ENCODE assay signal across 11 mouse cellular contexts in the genomic region with DNA sequence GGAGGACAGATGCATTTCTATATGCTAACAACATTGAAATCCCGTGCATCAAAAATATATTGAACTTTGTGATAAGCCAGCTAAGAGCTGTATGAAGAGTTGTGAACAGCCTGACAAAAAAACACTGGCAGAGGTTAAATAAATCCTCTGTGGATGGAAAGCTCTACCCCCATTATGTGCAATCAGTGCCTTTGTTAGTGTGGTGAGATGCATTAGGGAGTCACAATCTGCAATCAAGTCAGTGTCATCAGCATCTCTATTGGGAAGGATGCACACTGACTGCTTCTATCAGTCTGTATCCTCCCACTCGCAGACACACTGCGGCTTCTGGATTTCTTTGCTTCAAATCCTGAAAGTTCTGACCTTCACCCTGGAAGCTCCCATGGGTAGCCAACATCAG.
"Had no signal": no experiment of that assay in that cellular context is flagged by ENCODE, and none has a peak within 500 bp of the region (broad histone marks: within the 10 kb centered on the region; RNA-seq: fewer than 3 reads in every experiment).

No protein-coding gene starts in this region.

- H3K9ac ChIP-seq: limb, embryonic 12.5 days; liver, embryonic 13.5 days; liver, postnatal 0 days; lung, embryonic 15.5 days; midbrain, embryonic 12.5 days; stomach, embryonic 15.5 days had no signal

- H3K4me2 ChIP-seq: limb, embryonic 12.5 days; liver, embryonic 13.5 days; lung, embryonic 15.5 days; midbrain, embryonic 12.5 days; stomach, embryonic 15.5 days had no signal

- H3K27ac ChIP-seq: limb, embryonic 12.5 days; liver, embryonic 13.5 days; lung, embryonic 15.5 days; midbrain, embryonic 12.5 days; stomach, embryonic 15.5 days had no signal

- H3K9me3 ChIP-seq: limb, embryonic 12.5 days; liver, embryonic 13.5 days; lung, embryonic 15.5 days; midbrain, embryonic 12.5 days; stomach, embryonic 15.5 days had no signal

- H3K36me3 ChIP-seq: limb, embryonic 12.5 days; liver, embryonic 13.5 days; lung, embryonic 15.5 days; midbrain, embryonic 12.5 days; stomach, embryonic 15.5 days had no signal

- DNase-seq: kidney, adult 8-10 months; kidney, postnatal 25 days; liver; liver, embryonic 13.5 days; liver, postnatal 0 days; lung, postnatal 14 days; thymus, postnatal 36 days had no signal

- H3K4me3 ChIP-seq: limb, embryonic 12.5 days; liver, embryonic 13.5 days; lung, embryonic 15.5 days; midbrain, embryonic 12.5 days; stomach, embryonic 15.5 days had no signal

- H3K4me1 ChIP-seq: liver, embryonic 13.5 days; lung, embryonic 15.5 days; midbrain, embryonic 12.5 days; stomach, embryonic 15.5 days had no signal

- ATAC-seq: liver, postnatal 0 days had no signal

- H3K27me3 ChIP-seq: limb, embryonic 12.5 days; liver, embryonic 13.5 days; lung, embryonic 15.5 days; midbrain, embryonic 12.5 days; stomach, embryonic 15.5 days had no signal
